Mouse (Mus musculus) cerebellum, adult (tissue): ENCODE measurements around the gene Tex13c2.
A peak's percentile ranks its signal among the peaks of the same experiment; 100 is the strongest.

Experiments
- ATAC-seq: cut with Nextera tagmentation; 2 replicates; pipeline ENCODE4 v1.9.2; 2017; ENCODE audit warnings: mild to moderate bottlenecking, moderate library complexity, mixed read lengths; ENCODE audit not compliant: insufficient number of reproducible peaks, low FRiP score, low TSS enrichment

Tex13c2 gene

DNA sequence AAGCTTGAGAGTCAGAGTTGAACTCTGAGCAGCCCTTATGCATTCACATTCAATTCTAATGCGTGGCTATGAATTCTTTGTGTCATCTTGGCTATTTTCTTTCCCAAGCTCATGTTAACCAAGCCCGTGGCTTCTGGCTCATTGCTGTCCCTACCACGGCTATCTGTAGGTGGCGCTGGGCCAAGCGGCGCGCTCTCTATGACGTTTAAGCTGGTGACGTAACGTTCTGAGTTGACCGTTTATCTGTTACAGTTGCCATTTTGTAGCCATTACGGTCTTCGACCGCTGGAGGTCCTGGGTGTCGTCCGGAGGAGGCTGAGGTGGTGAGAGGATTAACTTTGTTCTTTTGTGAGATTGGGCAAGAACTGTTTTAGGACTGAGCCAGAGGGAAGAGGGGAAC lies at the start of gene Tex13c2:
Gene Tex13c2 (plus strand): TSS at position 246 of the 400 bp plus-strand sequence.
- ATAC-seq: no peak

- no peak for ATAC-seq
Observed at GRCm38 (mm10) chrX:42450305-42450704, 39.2 kb upstream of the Tex13c2 start.

GRCm38 (mm10) chrX:42453001-42453400 lies 36.5 kb upstream of the Tex13c2 start:
- no peak for ATAC-seq

DNA sequence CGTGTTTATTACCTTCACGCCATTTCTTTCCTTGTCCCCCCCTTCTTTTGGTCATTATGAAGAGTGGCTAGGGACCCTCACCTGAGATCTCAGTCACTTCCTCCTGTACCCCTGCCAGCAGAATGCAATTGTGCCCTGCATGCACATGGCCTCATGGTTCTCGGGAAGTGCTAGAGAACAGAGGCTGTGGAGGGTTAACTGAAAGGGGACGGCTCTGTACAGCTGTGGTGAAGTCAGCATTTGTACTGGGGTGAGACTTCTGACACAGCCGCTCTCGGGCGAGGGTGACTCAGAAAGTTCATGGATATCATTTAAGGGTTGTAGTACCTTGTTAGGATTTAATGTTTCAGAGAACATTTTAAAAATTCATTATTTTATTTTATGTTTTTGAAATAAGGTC lies 35.0 kb upstream of the Tex13c2 start:
- ATAC-seq: no peak

DNA sequence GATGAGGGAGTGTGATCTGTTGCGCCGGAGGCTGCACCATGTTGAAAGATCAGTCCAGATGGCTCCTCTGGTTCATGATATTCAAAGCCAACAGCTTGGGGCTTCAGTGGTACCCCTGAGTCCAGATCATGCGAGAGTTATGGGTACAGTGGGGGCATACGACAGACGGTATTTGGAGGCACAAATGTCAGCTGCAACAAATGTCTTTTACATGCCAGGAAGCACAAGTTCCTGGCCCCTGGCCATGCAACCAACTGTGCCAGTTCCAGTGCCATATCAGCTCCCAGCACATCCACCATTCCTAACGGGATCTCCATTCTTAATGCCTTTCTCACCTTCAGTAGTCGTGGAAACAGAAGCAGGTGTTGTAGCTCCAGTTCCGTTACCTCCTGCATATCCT lies 845 bp downstream of the Tex13c2 start:
- ATAC-seq: no peak

GRCm38 (mm10) chrX:42500538-42500937 lies 11.0 kb downstream of the Tex13c2 start:
- ATAC-seq: no peak

GRCm38 (mm10) chrX:42502291-42503043 lies 13.0 kb downstream of the Tex13c2 start, which contains the start of gene Sh2d1a:
Gene Sh2d1a (plus strand): TSS chrX:42502453.
- ATAC-seq: no peak

DNA sequence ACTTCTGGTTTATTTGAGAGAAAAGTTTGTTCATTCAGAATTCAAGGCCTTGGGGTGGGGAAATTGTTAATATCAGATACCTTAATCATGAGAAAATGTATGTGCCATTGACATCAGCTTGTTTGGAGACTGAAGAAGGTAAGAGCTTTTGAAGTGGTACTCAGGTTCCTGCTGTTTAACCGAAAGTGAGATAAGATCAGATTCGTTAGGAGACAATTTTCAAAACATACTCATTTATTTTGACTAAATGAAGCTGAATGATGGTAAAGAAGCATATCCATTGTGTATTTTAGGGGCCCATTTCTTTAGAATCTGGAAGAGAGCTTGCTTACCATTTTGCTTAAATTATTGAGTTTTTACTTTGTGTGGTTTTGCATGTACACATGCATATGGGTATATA lies 21.6 kb downstream of the Tex13c2 start:
- no peak for ATAC-seq

DNA sequence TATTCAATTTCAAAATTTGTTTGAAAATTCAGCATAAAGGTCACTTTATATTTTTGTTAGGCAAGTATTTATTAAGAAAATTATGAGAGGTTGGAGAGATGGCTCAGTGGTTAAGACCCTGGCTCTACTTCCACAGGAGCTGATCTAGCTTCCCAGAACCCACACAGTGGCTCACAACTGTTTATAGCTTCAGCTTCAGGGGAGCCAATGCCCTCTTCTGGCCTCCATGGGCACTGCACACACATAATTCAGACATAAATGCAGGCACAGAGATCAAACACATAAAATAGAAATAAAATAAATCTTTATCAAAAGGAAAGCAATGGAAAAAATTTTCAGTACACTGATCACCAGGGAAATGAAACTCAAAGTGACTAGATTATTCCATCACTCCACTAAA lies 23.1 kb downstream of the Tex13c2 start:
- ATAC-seq: no peak

DNA sequence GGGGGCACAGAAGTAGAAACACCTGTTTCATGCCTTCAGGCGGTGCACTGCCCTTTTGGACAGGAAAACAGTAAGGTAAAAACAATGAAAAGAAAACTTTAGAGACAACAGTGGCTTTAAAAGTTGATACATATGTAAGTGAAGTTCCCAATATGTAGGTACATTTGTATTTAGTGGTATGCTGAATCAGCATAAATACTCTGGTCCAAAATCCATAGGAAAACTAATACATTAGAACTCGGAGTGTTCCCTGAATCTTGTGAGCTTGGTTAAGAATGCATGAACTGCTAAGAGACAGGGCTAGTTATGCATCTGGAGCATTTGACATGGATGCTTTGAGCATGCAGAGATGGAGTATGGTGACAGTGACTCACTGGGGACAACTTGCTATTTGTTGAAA lies 33.4 kb downstream of the Tex13c2 start:
- ATAC-seq: no peak

DNA sequence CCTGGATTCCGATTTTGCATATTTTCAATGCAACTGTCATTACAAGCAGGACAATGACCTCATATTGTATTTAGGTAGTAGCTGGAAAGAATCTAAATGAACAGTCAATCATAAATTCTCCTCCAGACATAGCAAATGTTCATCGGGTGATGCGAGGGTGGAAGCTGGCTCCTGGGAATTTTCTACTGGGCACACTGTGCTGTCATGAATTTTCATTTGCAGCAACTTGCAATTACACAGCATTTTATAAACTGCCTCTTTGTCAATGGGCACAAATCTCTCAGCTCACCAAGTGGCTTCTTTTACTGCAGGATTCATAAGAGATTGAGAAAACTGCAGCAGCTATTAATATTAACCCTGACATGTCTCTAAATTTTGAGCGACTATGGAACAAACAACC lies 41.2 kb downstream of the Tex13c2 start:
- ATAC-seq: no peak

- peak; percentile 93 for ATAC-seq
Observed at GRCm38 (mm10) chrX:42540030-42540755, 50.7 kb downstream of the Tex13c2 start.

DNA sequence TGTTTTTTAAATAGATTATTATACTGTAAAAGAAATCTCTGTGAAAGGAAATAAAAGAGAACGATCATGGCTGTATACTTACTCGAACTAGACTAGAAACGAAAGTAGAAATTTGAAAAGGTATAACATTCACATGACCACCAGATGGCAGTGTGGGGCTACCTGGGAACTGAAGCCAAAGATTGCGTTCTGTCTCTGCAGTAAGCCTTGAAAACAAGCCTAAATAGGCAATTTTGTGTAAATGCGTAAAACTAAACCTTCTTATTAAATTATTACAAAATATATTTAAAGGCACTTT lies 51.2 kb downstream of the Tex13c2 start:
- no peak for ATAC-seq
